Mouse (Mus musculus) right cerebral cortex, adult 2 months (tissue): ENCODE measurements at regions not wholly inside any gene's neighbourhood (a gene's known extent, or its start where the extent isn't known, plus 50 kb on each side); places are given as distances from the start of the nearest gene placed in this dataset.

Experiments used
- DNase-seq, 2 experiments: peaks; one replicate each; pipeline ENCODE4 v3.0.0; 2021 to 2022; ENCODE audit warnings: low spot score in 2 of 2

DNA sequence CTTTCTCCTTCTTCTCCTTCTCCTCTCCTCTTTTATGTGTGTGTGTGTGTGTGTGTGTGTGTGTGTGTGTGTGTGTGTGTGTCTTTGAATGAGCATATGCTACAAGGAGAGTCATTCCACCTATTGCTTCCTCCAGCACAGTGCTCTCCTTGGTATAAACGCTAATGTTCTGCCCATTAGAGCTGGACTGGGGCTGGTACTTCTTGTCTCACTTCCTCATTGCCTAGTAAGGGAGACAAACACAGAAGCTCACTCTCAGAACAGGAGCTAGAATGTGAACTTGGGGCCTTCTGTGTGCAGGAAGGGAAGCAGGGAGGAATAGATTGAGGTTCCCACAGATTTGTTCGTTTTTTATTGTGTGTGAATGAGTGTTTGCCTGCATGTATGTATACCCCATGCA is 54.9 kb upstream of the Shb start:
- DNase-seq = no peak

DNA sequence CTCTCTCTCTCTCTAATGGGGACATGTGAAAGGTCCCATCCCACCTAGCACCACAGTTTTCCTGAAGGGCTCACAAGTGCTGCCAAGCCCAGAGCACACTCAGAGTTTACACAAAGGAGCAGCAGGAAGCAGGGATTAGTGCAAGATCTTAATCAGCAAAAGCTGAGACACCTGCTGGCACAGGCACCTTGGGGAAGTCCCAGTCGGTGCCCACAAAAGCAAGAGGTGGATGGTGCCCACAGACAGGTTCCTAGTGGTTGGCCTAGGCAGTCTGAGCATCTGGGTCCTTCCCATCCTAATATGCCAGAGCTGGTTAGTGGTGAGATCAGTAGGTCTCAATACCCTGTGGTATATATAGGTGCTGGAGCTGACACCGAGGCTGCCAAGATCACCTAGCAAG is 54.0 kb upstream of the Shb start:
- DNase-seq = no peak

GRCm38 (mm10) chr4:45585188-45585820 is 53.0 kb upstream of the Shb start:
- DNase-seq = no peak

DNA sequence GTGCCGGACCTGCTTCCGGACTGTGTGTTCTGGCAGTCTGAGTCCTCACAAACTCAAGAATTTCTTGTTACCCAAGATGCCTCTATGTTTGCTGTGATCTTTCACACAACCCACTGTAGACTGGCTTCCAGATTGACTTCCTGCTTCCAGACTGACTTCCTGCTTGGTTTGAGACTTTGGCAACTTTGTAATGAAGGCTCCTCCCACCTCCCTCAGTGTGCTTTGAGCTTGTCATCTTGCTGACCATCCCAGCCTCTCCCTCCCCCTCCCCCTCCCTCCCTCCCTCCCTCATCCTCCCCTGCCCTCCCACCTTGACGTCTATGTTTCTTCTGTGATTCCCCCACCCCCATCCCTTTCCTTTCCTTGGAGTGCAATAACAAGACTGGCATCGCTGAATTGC is 51.7 kb upstream of the Shb start:
- no peak for DNase-seq

GRCm38 (mm10) chr4:45582496-45582895 is 50.2 kb upstream of the Shb start:
- DNase-seq = no peak
